Mouse (Mus musculus) limb, embryonic 13.5 days (tissue): ENCODE results near the gene Rtl5. TPM values are rescaled to one million over a fixed set of nuclear protein-coding genes. Genes with fewer than 3 reads are reported as not detected.
A peak's percentile ranks its signal among the peaks of the same experiment; 100 is the strongest.
"Not testable (repeated sequence)": the region's sequence is repeated elsewhere in the genome, so short reads cannot be mapped to it uniquely, and the experiment has no call there.

Experiments used
- ATAC-seq: fragments of 200-750 bp; cut with Nextera tagmentation; 2 replicates; pipeline ENCODE4 v1.8.0; 2017; ENCODE audit warnings: low read depth, moderate number of reproducible peaks, moderate TSS enrichment; ENCODE audit not compliant: low FRiP score
- H3K27ac ChIP-seq: fragments of 300-500 bp; sonication (generic); 2 replicates; pipeline ENCODE4 v1.5.1; 2015; ENCODE audit warnings: inconsistent platforms, mild to moderate bottlenecking, moderate library complexity
- H3K27me3 ChIP-seq: fragments of 300-500 bp; sonication (generic); 2 replicates; pipeline ENCODE4 v1.6.1; 2015; ENCODE audit warnings: mild to moderate bottlenecking, inconsistent platforms
- H3K36me3 ChIP-seq: fragments of 300-500 bp; sonication (generic); 2 replicates; pipeline ENCODE4 v1.6.1; 2015; ENCODE audit warnings: inconsistent platforms, mild to moderate bottlenecking, moderate library complexity
- H3K4me1 ChIP-seq: fragments of 300-500 bp; sonication (generic); 2 replicates; pipeline ENCODE4 v1.6.1; 2015; ENCODE audit warnings: inconsistent platforms
- H3K4me2 ChIP-seq: fragments of 300-500 bp; sonication (generic); replicated peaks from 2 replicates; pipeline ENCODE4 v1.6.1; 2015; ENCODE audit warnings: inconsistent platforms, mild to moderate bottlenecking, moderate library complexity
- H3K4me3 ChIP-seq: fragments of 300-500 bp; sonication (generic); 2 replicates; pipeline ENCODE4 v1.5.1; 2015; ENCODE audit warnings: moderate library complexity, mild to moderate bottlenecking, inconsistent platforms
- H3K9ac ChIP-seq: fragments of 300-500 bp; sonication (generic); 2 replicates; pipeline ENCODE4 v1.6.1; 2015; ENCODE audit warnings: mild to moderate bottlenecking, inconsistent platforms
- H3K9me3 ChIP-seq: fragments of 300-500 bp; sonication (generic); 2 replicates; pipeline ENCODE4 v1.6.1; 2016; ENCODE audit warnings: inconsistent platforms
- WGBS: fragments of 180-500 bp; shearing (Covaris S2); methylation state at CpG from one replicate; pipeline ENCODE4 v1.1.7; 2015; 5-methylcytosine and 5-hydroxymethylcytosine counted together
- polyA plus RNA-seq: library from polyadenylated mRNA; unstranded; fragments of >200 nt; fragmentation: Nextera tagmentation; extraction: Ambion mirVana; gene quantifications from 2 replicates; pipeline ENCODE4 v1.2.1, GENCODE M21; 2015

The Rtl5 gene
- 2.7 and 3.8 TPM in 2 replicates for polyA plus RNA-seq

- peak; percentile 93 for ATAC-seq
- no peaks in the 10 kb centered on the region for H3K36me3 ChIP-seq
- H3K4me1 ChIP-seq, result peaks cover 3% of the 10 kb centered on the region; the same call in 1 of the 2 replicates
- H3K27me3 ChIP-seq, result peaks cover 56% of the 10 kb centered on the region
- H3K27ac ChIP-seq, result peak within 1 kb of the TSS; percentile 74
- 16% methylated on average over 60 of the region's 61 CpGs for WGBS
- peak within 1 kb of the TSS; percentile 69 for H3K4me2 ChIP-seq
- H3K9me3 ChIP-seq, result no peaks in the 10 kb centered on the region
- peak within 1 kb of the TSS; percentile 54 for H3K4me3 ChIP-seq
- peak within 1 kb of the TSS; percentile 71 for H3K9ac ChIP-seq
Observed at GRCm38 (mm10) chrX:102070591-102071471, at the start of gene Rtl5. Gene Rtl5, minus strand, starts transcription at chrX:102071304.

GRCm38 (mm10) chrX:102119042-102119864 is 48.1 kb upstream of the Rtl5 start, which contains the start of gene Pin4:
Gene Pin4, plus strand, starts transcription at chrX:102119447.
- Histone ChIP-seq H3K36me3 (peaks cover 13% of the 10 kb centered on the region), H3K4me3 (peak within 1 kb of the TSS; percentile 64), H3K27ac (no peak within 1 kb of the TSS), H3K27me3 (peaks cover 10% of the 10 kb centered on the region; the same call in 1 of the 2 replicates), H3K4me2 (peak within 1 kb of the TSS; percentile 68), H3K4me1 (0 out of 2 replicates have a peak, but pooled peaks cover 2% of the 10 kb centered on the region), H3K9me3 (no peaks in the 10 kb centered on the region), H3K9ac (peak within 1 kb of the TSS; percentile 73)
- ATAC-seq, result peak; percentile 99
- 17% methylated on average over 30 of the region's 30 CpGs for WGBS

GRCm38 (mm10) chrX:102115676-102116075 is 44.6 kb upstream of the Rtl5 start:
- WGBS, result 55% methylated on average over 4 of the region's 4 CpGs
- no peak for ATAC-seq

GRCm38 (mm10) chrX:102109349-102109748 is 38.2 kb upstream of the Rtl5 start:
- H3K4me1 ChIP-seq, ATAC-seq, H3K9me3 ChIP-seq, H3K27ac ChIP-seq, H3K36me3 ChIP-seq, H3K9ac ChIP-seq, H3K4me2 ChIP-seq, H3K4me3 ChIP-seq: not testable (repeated sequence)
- peaks cover 18% of the 10 kb centered on the region; the same call in 1 of the 2 replicates for H3K27me3 ChIP-seq
- 70% methylated on average over 5 of the region's 5 CpGs for WGBS

More at GRCm38 (mm10) chrX:102115676-102116075, 44.6 kb upstream of the Rtl5 start:
- 0 out of 2 replicates have a peak, but pooled peaks cover 2% of the 10 kb centered on the region for H3K4me1 ChIP-seq
- H3K9ac ChIP-seq, result no peak overlapping the region
- H3K27ac ChIP-seq, result no peak overlapping the region
- H3K4me3 ChIP-seq, result no peak overlapping the region
- no peak overlapping the region for H3K4me2 ChIP-seq
- H3K27me3 ChIP-seq, result peaks cover 25% of the 10 kb centered on the region; the same call in 1 of the 2 replicates
- H3K9me3 ChIP-seq, result no peaks in the 10 kb centered on the region
- no peaks in the 10 kb centered on the region for H3K36me3 ChIP-seq

GRCm38 (mm10) chrX:102103830-102104229 is 32.7 kb upstream of the Rtl5 start:
- WGBS, result 69% methylated on average over 2 of the region's 2 CpGs
- H3K27ac ChIP-seq, H3K4me3 ChIP-seq, H3K9ac ChIP-seq, ATAC-seq, H3K36me3 ChIP-seq, H3K4me1 ChIP-seq, H3K4me2 ChIP-seq, H3K9me3 ChIP-seq: not testable (repeated sequence)
- peaks cover 18% of the 10 kb centered on the region; the same call in 1 of the 2 replicates for H3K27me3 ChIP-seq

- Histone ChIP-seq H3K4me1 (no peaks in the 10 kb centered on the region), H3K4me2 (no peak overlapping the region), H3K9me3 (no peaks in the 10 kb centered on the region), H3K36me3 (no peaks in the 10 kb centered on the region), H3K4me3 (no peak overlapping the region), H3K27ac (no peak overlapping the region), H3K9ac (no peak overlapping the region), H3K27me3 (peaks cover 18% of the 10 kb centered on the region; the same call in 1 of the 2 replicates)
- ATAC-seq, result no peak
- 58% methylated on average over 7 of the region's 7 CpGs for WGBS
Observed at GRCm38 (mm10) chrX:102101886-102102285, 30.8 kb upstream of the Rtl5 start.

- WGBS, result 77% methylated on average over 7 of the region's 7 CpGs
- ATAC-seq, result no peak
- no peak overlapping the region for H3K27ac ChIP-seq
- H3K9ac ChIP-seq, result no peak overlapping the region
- H3K4me1 ChIP-seq, result no peaks in the 10 kb centered on the region
- H3K27me3 ChIP-seq, result peaks cover 6% of the 10 kb centered on the region; the same call in 1 of the 2 replicates
- no peaks in the 10 kb centered on the region for H3K36me3 ChIP-seq
- H3K9me3 ChIP-seq, result no peaks in the 10 kb centered on the region
- H3K4me3 ChIP-seq, result no peak overlapping the region
- no peak overlapping the region for H3K4me2 ChIP-seq
Observed at GRCm38 (mm10) chrX:102094381-102094904, 23.3 kb upstream of the Rtl5 start.

GRCm38 (mm10) chrX:102090605-102091004 is 19.5 kb upstream of the Rtl5 start:
- no peak for ATAC-seq
- Histone ChIP-seq H3K9ac (no peak overlapping the region), H3K27me3 (peaks cover 22% of the 10 kb centered on the region; the same call in 1 of the 2 replicates), H3K27ac (no peak overlapping the region), H3K4me3 (no peak overlapping the region), H3K9me3 (no peaks in the 10 kb centered on the region), H3K4me1 (no peaks in the 10 kb centered on the region), H3K36me3 (no peaks in the 10 kb centered on the region), H3K4me2 (no peak overlapping the region)
- WGBS, result 68% methylated on average over 3 of the region's 3 CpGs

- Histone ChIP-seq H3K4me1 (peaks cover 12% of the 10 kb centered on the region), H3K27me3 (peaks cover 30% of the 10 kb centered on the region; the same call in 1 of the 2 replicates), H3K9me3 (no peaks in the 10 kb centered on the region), H3K36me3 (0 out of 2 replicates have a peak, but pooled peaks cover 3% of the 10 kb centered on the region), H3K4me2 (no peak overlapping the region), H3K9ac (no peak overlapping the region), H3K4me3 (no peak overlapping the region), H3K27ac (no peak overlapping the region)
- 89% methylated on average over 8 of the region's 8 CpGs for WGBS
- ATAC-seq, result no peak
Observed at GRCm38 (mm10) chrX:102085798-102086443, 14.8 kb upstream of the Rtl5 start.

- peaks cover 32% of the 10 kb centered on the region; the same call in 1 of the 2 replicates for H3K27me3 ChIP-seq
- ATAC-seq, result no peak
- WGBS, result 46% methylated on average over 5 of the region's 5 CpGs
- H3K9ac ChIP-seq, result no peak overlapping the region
- H3K9me3 ChIP-seq, result no peaks in the 10 kb centered on the region
- H3K4me3 ChIP-seq, result no peak overlapping the region
- H3K36me3 ChIP-seq, result peaks cover 8% of the 10 kb centered on the region; the same call in 1 of the 2 replicates
- peak overlapping the region; percentile 69; the same call in 1 of the 2 replicates for H3K27ac ChIP-seq
- H3K4me2 ChIP-seq, result no peak overlapping the region
- H3K4me1 ChIP-seq, result peaks cover 12% of the 10 kb centered on the region
Observed at GRCm38 (mm10) chrX:102082340-102082739, 11.2 kb upstream of the Rtl5 start.
